Mouse (Mus musculus): ENCODE results near the gene Tex29.
"Not testable (repeated sequence)": the region's sequence is repeated elsewhere in the genome, so short reads cannot be mapped to it uniquely, and the experiment has no call there.

Tex29 gene

DNA sequence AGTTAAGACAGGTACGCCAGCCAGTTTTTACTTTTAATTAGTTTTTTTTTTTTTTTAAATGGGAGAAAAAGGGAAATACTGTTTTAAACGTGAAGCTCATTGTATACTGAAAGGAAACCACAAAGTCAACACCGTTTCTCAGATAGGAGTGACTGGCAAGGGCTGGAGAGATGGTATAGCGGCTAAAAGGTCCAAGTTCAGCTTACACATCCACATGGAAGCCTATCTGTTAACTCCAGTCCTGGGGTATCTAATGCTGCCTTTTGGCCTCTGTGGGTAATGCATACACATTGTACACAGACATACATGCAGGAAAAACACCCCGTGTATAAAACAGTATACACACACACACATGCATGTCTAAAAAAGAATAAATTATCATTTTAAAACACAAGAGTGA is 8.3 kb upstream of the Tex29 start:
- DNase-seq: no peak

DNA sequence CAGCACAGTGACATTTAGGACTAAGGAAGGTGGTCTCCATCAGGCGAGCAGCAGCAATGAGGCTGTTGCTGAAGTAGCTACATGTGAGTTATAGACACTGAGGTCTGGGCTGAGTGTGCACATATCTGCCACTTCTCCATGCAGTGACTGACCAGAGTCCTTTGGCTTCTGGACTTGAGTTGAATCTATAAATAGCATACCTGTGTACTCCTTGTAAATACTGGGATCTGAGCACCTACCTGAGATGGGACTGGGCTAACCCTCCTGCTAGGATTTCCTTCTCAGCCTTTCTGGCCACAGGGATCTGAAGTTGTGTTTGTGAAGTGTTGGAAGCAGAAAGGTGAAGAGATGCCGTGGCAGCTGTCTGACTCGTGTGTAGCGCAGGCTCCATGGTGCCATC is 7.1 kb upstream of the Tex29 start:
- DNase-seq: no peak

GRCm38 (mm10) chr8:11834200-11834599 is 6.1 kb upstream of the Tex29 start:
- no peak for DNase-seq

GRCm38 (mm10) chr8:11834691-11835090 is 5.6 kb upstream of the Tex29 start:
- DNase-seq: no peak

DNA sequence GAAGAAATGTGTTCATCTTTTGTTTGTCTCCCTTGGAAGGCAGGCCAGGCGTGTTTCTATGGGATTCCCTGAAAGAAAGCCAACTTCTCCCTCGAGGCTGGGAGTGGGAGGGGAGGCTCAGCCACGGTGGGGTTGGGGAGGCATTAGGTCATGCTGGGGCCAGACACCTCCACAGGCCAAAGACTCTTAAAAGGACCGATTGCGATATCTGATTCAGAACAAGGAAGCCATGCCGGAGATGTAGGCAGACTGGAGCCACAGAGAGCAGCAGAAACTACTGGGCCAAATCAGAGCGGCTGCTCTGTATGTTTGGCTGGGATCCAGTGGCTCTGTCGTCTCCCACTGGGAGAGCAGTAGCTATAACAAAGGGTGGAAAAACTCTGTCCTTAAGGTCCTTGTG is 1.3 kb downstream of the Tex29 start:
- peak; percentile 48 to 69 for DNase-seq

- no peak for DNase-seq
Observed at GRCm38 (mm10) chr8:11842757-11843156, 2.5 kb downstream of the Tex29 start.

DNA sequence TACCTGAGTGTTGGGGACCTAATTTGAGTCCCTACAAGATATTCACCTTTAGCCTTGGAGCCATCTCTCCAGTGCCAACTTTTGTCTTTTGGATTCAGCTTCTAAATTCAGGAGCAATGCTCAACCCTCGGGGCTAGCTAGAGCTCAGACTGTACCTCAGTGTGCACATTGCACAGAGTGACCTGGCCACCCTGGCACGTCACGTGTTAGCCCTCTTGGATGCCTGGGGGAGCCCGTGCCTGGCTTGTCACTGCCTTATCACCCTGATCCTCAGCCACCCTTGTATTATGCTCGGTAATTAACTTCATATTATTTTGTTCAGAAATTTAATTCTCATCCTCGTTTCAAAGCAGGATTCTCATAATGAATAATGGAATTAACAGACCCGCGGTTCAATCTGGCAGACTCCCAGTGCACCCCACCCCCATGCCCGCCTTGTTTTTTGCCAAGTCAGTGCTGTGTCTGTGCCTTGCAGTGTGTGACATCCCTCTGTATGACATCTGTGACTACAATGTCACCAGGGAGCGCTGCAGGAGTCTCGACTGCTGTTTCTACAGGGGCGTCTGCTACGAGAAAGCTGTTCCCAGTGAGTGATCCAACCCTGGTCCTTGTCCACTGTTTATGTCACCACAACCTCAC is 3.5 kb downstream of the Tex29 start:
- no peak for DNase-seq

DNA sequence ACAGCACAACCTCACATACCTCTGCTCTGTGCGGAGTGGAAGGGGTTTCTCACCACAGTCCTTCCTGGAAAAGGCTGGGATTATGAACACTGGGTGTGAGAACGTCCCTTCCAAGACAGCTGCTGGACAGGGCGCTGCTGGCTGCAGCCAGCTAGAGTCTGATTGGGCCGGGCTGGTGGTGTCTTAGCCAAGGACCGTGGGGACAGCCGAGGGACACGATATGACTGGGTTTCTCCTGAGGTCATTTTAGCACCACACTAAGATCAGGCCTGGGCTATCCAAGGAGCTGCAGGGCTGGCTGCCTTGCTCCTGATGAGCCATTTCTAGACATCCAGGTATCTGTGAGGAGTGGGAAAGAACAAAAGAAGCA is 4.0 kb downstream of the Tex29 start:
- DNase-seq: no peak

DNA sequence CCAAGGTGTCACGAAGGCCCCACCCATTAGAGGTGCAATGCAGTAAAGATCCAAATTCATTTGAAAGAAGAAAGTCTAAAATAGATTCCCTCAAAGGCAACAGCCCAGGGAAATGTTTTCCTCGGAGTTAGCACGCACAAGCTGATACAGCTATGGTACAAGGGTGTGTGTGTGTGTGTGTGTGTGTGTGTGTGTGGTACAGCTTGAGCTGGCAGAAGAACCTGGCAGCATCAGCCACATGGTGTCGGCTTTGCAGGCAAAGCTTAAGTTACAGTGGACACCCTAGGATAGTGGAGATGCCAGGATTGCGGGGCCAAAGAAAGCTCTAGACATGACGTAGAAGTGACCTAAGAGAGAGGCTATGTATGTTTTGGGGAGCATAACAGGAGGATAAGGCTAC is 6.5 kb downstream of the Tex29 start:
- DNase-seq: no peak

GRCm38 (mm10) chr8:11867832-11868231 is 27.6 kb downstream of the Tex29 start:
- DNase-seq: no peak

- not testable (repeated sequence) for DNase-seq
Observed at GRCm38 (mm10) chr8:11874227-11874626, 34.0 kb downstream of the Tex29 start.

- no peak for DNase-seq
Observed at GRCm38 (mm10) chr8:11884646-11885045, 44.4 kb downstream of the Tex29 start.

GRCm38 (mm10) chr8:11885881-11886699 is 45.8 kb downstream of the Tex29 start:
- DNase-seq: no peak

DNA sequence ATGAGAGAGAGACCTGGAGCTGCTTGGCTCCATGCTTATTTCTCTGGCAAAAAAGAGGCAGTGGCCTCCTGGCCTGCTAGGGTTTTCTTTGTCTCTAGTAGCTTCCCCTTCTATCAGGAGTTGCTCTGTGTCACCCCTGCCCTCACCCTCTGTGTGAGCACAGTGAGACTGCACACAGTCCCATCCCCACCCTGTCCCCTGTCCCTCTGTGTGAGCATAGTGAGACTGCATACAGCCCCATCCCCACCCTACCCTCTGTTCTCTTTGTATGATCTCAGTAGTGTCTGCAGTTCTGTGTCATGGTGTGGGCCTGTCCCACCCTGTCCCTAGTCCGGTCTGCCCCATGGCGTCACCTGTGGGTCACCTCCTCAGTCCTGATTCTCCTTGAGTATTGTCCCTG is 46.5 kb downstream of the Tex29 start:
- no peak for DNase-seq

- DNase-seq: no peak
Observed at GRCm38 (mm10) chr8:11889156-11890018, 49.1 kb downstream of the Tex29 start.

DNA sequence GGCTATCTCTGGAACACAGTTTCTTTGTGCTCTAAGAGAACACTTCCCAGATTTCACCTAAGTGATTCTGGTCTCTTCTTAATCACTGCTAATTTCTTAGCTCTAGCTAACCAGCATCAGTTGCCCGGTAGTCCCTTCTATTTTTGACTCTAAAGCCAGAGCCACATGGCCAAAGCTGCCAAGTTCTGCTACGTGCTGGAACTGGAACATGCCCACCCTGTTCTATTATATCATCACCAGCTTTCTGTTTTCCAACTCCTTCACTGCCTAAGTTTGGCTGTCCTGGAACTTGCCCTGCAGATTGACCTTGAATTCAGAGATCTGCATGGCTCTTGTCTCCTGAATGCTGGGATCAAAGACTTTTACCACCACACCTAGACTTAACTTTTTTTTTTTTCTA is 52.5 kb downstream of the Tex29 start:
- DNase-seq: no peak

GRCm38 (mm10) chr8:11896022-11896662 is 55.9 kb downstream of the Tex29 start:
- DNase-seq: no peak

DNA sequence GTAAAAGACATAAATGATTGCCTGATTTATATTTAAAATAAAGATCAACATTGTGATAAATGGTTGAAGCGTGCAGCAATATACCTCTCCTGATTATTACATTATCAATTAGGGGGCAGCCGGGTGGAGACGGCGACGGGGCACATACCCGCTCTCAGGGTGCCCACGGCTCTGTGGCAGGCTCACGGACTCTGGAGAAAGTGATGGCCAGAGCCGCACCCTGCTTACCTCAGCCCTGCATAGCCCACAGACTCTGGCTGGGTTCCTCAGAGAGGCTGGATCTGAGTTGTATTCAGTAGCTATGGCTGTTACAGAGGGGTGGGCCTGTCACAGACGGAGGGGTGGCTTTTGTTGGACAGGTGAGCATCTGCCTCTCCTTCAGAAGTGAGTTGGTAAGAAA is 56.4 kb downstream of the Tex29 start:
- DNase-seq: no peak

GRCm38 (mm10) chr8:11898814-11899213 is 58.5 kb downstream of the Tex29 start:
- no peak for DNase-seq
